Mouse (Mus musculus) CD4-positive naive resting alpha-beta T cell, adult 76 days (primary cell): ENCODE measurements around the gene Rab21. TPM values are rescaled to one million over a fixed set of nuclear protein-coding genes. Genes with fewer than 3 reads are reported as not detected.

Source experiments
- total RNA-seq: library from RNA; stranded (reverse); gene quantifications from one replicate; pipeline ENCODE4 v1.2.4, GENCODE M21; 2023

Gene Rab21
- total RNA-seq, result 74.2 TPM

DNA sequence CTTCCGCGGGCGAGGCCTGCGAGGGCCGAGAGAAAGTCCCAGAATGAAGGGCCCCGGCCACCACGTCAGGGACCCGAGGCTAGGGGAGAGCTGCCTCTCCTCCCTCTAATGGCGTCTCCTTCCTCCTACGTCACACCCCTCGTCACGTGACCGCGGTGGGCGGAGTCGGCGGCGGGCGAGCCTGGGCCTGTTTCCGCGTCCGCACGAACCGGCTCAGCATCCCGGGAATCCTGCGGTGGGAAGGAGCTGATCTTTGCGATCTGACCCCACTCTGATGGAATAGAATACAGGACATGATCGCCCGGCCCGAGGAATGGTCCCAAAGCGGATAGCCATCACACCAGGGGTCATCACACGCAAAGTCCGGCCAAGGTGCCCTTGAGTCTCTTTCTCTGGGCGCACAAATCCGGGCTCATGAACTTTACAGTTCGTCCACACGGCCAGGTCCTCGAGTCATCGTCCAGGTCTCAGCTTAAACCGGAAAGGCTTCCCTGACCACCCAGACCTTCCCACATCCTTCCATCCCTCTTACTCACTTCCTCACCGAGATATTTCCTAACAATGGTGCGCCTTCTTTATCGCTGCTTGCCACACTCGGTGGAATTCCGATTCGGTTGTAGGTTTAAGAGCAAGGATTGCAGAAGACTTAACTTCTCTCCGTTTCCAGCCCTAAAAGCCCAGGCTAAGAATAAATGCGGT is at the start of gene Rab21:
Gene Rab21, minus strand, starts transcription at position 122 of the 699 bp plus-strand sequence.

DNA sequence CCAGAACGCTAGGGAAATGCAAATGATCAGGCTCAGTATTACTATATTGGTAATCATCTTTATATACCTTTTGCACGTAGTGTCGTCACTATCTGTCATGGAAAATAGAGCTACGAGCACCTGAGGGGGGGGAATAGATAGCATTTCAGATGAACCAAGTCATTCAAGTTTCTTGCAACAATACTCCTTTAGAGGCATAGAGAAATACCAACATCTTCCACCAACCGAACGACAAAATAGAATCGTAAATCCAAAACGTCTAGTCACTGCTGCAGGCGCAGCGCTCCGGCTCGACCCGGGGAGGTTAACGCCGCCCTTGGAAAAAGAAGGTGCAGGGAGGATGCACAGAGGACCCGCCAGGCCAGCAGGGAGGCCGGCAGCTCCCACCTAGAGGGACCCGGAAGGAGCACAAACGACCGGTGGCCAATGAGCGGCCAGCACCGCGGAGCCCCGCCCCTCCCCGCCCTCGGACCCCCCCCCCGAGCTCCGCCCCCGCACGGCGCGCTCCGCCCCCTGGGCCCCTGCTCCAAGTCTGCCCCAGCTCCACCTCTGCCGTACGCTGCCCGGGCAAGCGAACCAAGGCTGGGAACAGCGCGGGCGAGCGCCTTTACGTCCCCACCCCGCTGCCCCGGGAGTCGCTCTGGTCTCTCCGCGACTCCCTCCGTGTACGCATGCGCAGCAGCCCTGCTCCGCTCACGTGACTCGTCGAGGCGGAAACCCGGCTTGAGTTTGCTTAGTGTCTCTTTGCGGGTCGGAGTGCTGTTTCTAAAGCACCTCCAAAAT is 46.6 kb upstream of the Rab21 start, which contains the start of gene Tmem19:
Gene Tmem19, minus strand, starts transcription at position 662 of the 783 bp plus-strand sequence.

DNA sequence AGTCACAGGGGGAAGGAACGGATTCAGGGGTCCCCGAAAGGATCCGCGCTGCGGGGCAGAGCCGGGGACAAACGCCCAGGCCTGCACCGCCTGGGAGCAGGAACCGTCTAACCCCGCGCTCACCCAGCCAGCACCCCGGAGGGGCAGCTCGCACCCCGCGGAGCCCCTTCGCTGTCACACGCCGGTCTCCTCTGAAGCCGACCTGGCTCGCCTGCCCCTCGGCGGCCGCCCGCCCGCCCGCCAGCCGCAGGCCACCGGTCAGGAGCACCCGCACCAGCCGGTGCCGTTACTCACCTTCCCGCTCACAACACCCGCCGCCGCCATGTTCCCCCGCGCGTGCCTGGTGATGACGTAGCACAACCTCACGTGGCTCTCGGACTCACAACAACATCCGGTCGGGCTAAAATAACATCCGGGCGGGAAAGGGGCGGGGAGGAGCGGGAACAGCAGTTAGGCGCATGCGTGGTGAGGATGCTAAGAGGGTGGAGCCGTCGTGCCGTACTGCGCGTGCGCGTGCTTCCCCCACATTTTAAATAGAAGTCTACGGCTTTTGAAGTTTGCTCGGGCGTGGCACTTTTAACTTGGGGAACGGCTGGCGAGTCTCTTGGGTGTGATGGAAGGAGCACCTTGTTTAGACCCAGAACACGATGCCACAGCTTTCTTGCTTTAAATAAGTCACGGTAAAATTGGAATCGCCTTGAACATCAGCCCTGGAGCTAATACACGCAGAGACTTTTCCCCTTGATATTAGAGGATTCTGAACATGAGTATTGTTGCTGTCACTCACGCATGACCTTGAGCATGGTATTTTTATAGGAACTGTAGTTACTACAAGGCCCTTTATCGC is 64.1 kb downstream of the Rab21 start, which contains the start of gene Tbc1d15:
Gene Tbc1d15, minus strand, starts transcription at position 380 of the 847 bp plus-strand sequence.

Other genes with a start within 250 kb of the Rab21 start
- not detected for gene Tph2, start 130.6 kb downstream of the Rab21 start, total RNA-seq
- gene Tbc1d15, start 64.1 kb downstream of the Rab21 start, total RNA-seq, result 169 TPM
- gene Tmem19, start 46.9 kb upstream of the Rab21 start, total RNA-seq, result 18.9 TPM
- 7.2 TPM for gene Thap2, start 68.8 kb upstream of the Rab21 start, total RNA-seq
- 63.1 TPM for gene Zfc3h1, start 69.4 kb upstream of the Rab21 start, total RNA-seq